Mouse (Mus musculus): Measurements from ENCODE around the gene Slc7a5. TPM values are rescaled to one million over a fixed set of nuclear protein-coding genes. Genes with fewer than 3 reads are reported as not detected.

Gene Slc7a5
- polyA plus RNA-seq, 1 experiment: 112 TPM

- Histone ChIP-seq H3K4me3 (ENCODE audit: insufficient read depth, poor library complexity, severe bottlenecking) (no peak overlapping the region), H3K79me2 (ENCODE audit: control insufficient read depth, insufficient read depth) (peaks cover 74% of the 10 kb centered on the region), H3ac (ENCODE audit: control insufficient read depth, insufficient read length, low read depth) (no peak overlapping the region), H3K79me3 (ENCODE audit: low read depth) (peaks cover 35% of the 10 kb centered on the region), H3K36me3 (ENCODE audit: control insufficient read depth, insufficient read depth) (peaks cover 19% of the 10 kb centered on the region), H3K27me3 (ENCODE audit: control insufficient read depth, insufficient read depth, insufficient read length) (no peaks in the 10 kb centered on the region)
- TF ChIP-seq MAX (IDR thresholded peaks at IDR 0.05) (no peak), USF1 (IDR thresholded peaks at IDR 0.05; ENCODE audit: low read depth) (no peak), CEBPB (IDR thresholded peaks at IDR 0.05; ENCODE audit: low read depth) (peak; percentile 90), MYOG (IDR thresholded peaks at IDR 0.05; ENCODE audit: control insufficient read depth, extremely low read depth, insufficient read length) (no peak), MYOD1 (IDR thresholded peaks at IDR 0.05; ENCODE audit: control insufficient read depth, insufficient read length, low read depth) (peak; percentile 40), FOSL1 (IDR thresholded peaks at IDR 0.05; ENCODE audit: insufficient read depth, low read length, poor library complexity, severe bottlenecking) (no peak), CTCF (IDR thresholded peaks at IDR 0.05; ENCODE audit: control insufficient read depth, insufficient read depth, insufficient read length) (no peak)
Measured at GRCm38 (mm10) chr8:121898401-121898931, 9.0 kb downstream of the Slc7a5 start.

- peaks cover 74% of the 10 kb centered on the region for H3K79me2 ChIP-seq (ENCODE audit: control insufficient read depth, insufficient read depth)
- H3ac ChIP-seq (ENCODE audit: control insufficient read depth, insufficient read length, low read depth): peak overlapping the region; percentile 3
- peaks cover 31% of the 10 kb centered on the region for H3K79me3 ChIP-seq (ENCODE audit: low read depth)
- no peaks in the 10 kb centered on the region for H3K27me3 ChIP-seq (ENCODE audit: control insufficient read depth, insufficient read depth, insufficient read length)
- no peak for TF ChIP-seq FOSL1 (IDR thresholded peaks at IDR 0.05; ENCODE audit: insufficient read depth, low read length, poor library complexity, severe bottlenecking)
- TF ChIP-seq CEBPB (IDR thresholded peaks at IDR 0.05; ENCODE audit: low read depth): peak; percentile 8
- peak; percentile 27 for TF ChIP-seq MYOD1 (IDR thresholded peaks at IDR 0.05; ENCODE audit: control insufficient read depth, insufficient read length, low read depth)
- H3K36me3 ChIP-seq (ENCODE audit: control insufficient read depth, insufficient read depth): peaks cover 19% of the 10 kb centered on the region
- H3K4me3 ChIP-seq (ENCODE audit: insufficient read depth, poor library complexity, severe bottlenecking): no peak overlapping the region
Measured at GRCm38 (mm10) chr8:121897871-121898381, 9.6 kb downstream of the Slc7a5 start.

DNA sequence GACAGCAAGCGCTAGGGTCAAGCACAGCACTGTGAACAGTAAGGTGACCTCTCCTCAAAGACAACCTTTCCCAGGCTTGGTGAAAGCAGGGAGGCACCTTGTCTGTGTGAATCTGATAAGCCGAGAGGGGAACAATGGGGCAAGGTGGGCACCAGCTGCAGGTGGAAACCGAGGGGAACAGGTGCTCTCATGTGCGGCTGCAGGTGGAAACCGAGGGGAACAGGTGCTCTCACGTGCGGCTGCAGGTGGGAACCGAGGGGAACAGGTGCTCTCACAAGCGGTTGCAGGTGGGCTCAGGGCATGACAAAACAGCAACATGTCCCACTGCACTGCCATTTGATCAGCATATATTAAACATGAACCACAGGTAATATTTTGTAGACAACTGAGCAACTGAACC is 10.3 kb downstream of the Slc7a5 start:
- H3ac ChIP-seq (ENCODE audit: control insufficient read depth, insufficient read length, low read depth): no peak overlapping the region
- H3K36me3 ChIP-seq (ENCODE audit: control insufficient read depth, insufficient read depth): peaks cover 19% of the 10 kb centered on the region
- peaks cover 31% of the 10 kb centered on the region for H3K79me3 ChIP-seq (ENCODE audit: low read depth)
- no peak overlapping the region for H3K4me3 ChIP-seq (ENCODE audit: insufficient read depth, poor library complexity, severe bottlenecking)
- TF ChIP-seq CTCF (IDR thresholded peaks at IDR 0.05; ENCODE audit: control insufficient read depth, insufficient read depth, insufficient read length) (no peak), CEBPB (IDR thresholded peaks at IDR 0.05; ENCODE audit: low read depth) (no peak), MAX (IDR thresholded peaks at IDR 0.05) (no peak), MYOG (IDR thresholded peaks at IDR 0.05; ENCODE audit: control insufficient read depth, extremely low read depth, insufficient read length) (no peak), USF1 (IDR thresholded peaks at IDR 0.05; ENCODE audit: low read depth) (no peak), FOSL1 (IDR thresholded peaks at IDR 0.05; ENCODE audit: insufficient read depth, low read length, poor library complexity, severe bottlenecking) (no peak), MYOD1 (IDR thresholded peaks at IDR 0.05; ENCODE audit: control insufficient read depth, insufficient read length, low read depth) (no peak)
- no peaks in the 10 kb centered on the region for H3K27me3 ChIP-seq (ENCODE audit: control insufficient read depth, insufficient read depth, insufficient read length)
- H3K79me2 ChIP-seq (ENCODE audit: control insufficient read depth, insufficient read depth): peaks cover 74% of the 10 kb centered on the region

GRCm38 (mm10) chr8:121896476-121897145 is 10.9 kb downstream of the Slc7a5 start:
- Histone ChIP-seq H3K4me3 (ENCODE audit: insufficient read depth, poor library complexity, severe bottlenecking) (no peak overlapping the region), H3K27me3 (ENCODE audit: control insufficient read depth, insufficient read depth, insufficient read length) (no peaks in the 10 kb centered on the region), H3K36me3 (ENCODE audit: control insufficient read depth, insufficient read depth) (peaks cover 19% of the 10 kb centered on the region), H3K79me2 (ENCODE audit: control insufficient read depth, insufficient read depth) (peaks cover 72% of the 10 kb centered on the region), H3ac (ENCODE audit: control insufficient read depth, insufficient read length, low read depth) (peak overlapping the region; percentile 30), H3K79me3 (ENCODE audit: low read depth) (peaks cover 31% of the 10 kb centered on the region)
- no peak for TF ChIP-seq MYOD1 (IDR thresholded peaks at IDR 0.05; ENCODE audit: control insufficient read depth, insufficient read length, low read depth)
- TF ChIP-seq CEBPB (IDR thresholded peaks at IDR 0.05; ENCODE audit: low read depth): no peak

- H3K36me3 ChIP-seq (ENCODE audit: control insufficient read depth, insufficient read depth): peaks cover 15% of the 10 kb centered on the region
- no peaks in the 10 kb centered on the region for H3K27me3 ChIP-seq (ENCODE audit: control insufficient read depth, insufficient read depth, insufficient read length)
- no peak overlapping the region for H3ac ChIP-seq (ENCODE audit: control insufficient read depth, insufficient read length, low read depth)
- H3K79me2 ChIP-seq (ENCODE audit: control insufficient read depth, insufficient read depth): peaks cover 66% of the 10 kb centered on the region
- TF ChIP-seq CTCF (IDR thresholded peaks at IDR 0.05; ENCODE audit: control insufficient read depth, insufficient read depth, insufficient read length) (no peak), MAX (IDR thresholded peaks at IDR 0.05) (no peak), FOSL1 (IDR thresholded peaks at IDR 0.05; ENCODE audit: insufficient read depth, low read length, poor library complexity, severe bottlenecking) (no peak), MYOG (IDR thresholded peaks at IDR 0.05; ENCODE audit: control insufficient read depth, extremely low read depth, insufficient read length) (no peak), CEBPB (IDR thresholded peaks at IDR 0.05; ENCODE audit: low read depth) (no peak), MYOD1 (IDR thresholded peaks at IDR 0.05; ENCODE audit: control insufficient read depth, insufficient read length, low read depth) (no peak), USF1 (IDR thresholded peaks at IDR 0.05; ENCODE audit: low read depth) (no peak)
- H3K4me3 ChIP-seq (ENCODE audit: insufficient read depth, poor library complexity, severe bottlenecking): no peak overlapping the region
- H3K79me3 ChIP-seq (ENCODE audit: low read depth): peaks cover 24% of the 10 kb centered on the region
Measured at GRCm38 (mm10) chr8:121895910-121896309, 11.6 kb downstream of the Slc7a5 start.

GRCm38 (mm10) chr8:121892875-121893274 is 14.6 kb downstream of the Slc7a5 start:
- no peaks in the 10 kb centered on the region for H3K27me3 ChIP-seq (ENCODE audit: control insufficient read depth, insufficient read depth, insufficient read length)
- H3K79me2 ChIP-seq (ENCODE audit: control insufficient read depth, insufficient read depth): peaks cover 53% of the 10 kb centered on the region
- H3K79me3 ChIP-seq (ENCODE audit: low read depth): peaks cover 8% of the 10 kb centered on the region
- no peak overlapping the region for H3ac ChIP-seq (ENCODE audit: control insufficient read depth, insufficient read length, low read depth)
- no peak overlapping the region for H3K4me3 ChIP-seq (ENCODE audit: insufficient read depth, poor library complexity, severe bottlenecking)
- H3K36me3 ChIP-seq (ENCODE audit: control insufficient read depth, insufficient read depth): peaks cover 18% of the 10 kb centered on the region
- TF ChIP-seq MYOG (IDR thresholded peaks at IDR 0.05; ENCODE audit: control insufficient read depth, extremely low read depth, insufficient read length): no peak
- TF ChIP-seq MAX (IDR thresholded peaks at IDR 0.05): no peak
- no peak for TF ChIP-seq FOSL1 (IDR thresholded peaks at IDR 0.05; ENCODE audit: insufficient read depth, low read length, poor library complexity, severe bottlenecking)
- no peak for TF ChIP-seq CTCF (IDR thresholded peaks at IDR 0.05; ENCODE audit: control insufficient read depth, insufficient read depth, insufficient read length)

All from C2C12 (cell line).